Mouse (Mus musculus): ENCODE measurements around the gene Ppp6r2.

The Ppp6r2 gene

DNA sequence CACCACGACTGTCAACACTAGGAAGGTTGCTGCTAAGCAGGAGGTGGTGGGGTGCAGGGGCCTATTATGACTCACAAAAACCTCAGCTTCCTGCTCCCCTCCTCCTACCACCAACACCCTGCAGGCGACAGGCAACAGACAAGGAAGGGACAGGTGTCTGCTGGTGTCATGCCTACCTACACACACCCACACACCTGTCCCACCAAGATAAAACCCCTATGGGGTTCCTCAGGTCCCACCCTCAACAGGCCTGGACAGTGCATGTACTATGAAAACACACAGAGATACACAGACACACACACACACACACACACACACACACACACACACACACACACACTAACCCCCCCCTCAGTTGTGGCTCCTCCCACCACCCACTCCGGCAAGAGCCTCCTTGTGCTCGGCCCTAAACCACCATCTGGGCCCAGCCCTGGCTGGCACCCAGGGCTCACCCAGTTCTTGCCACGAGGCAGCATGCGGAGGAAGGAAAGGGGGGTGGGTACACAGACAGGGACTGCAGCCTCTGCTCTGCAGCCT lies 98.7 kb downstream of the Ppp6r2 start:
- peak; percentile 33 for DNase-seq (ENCODE audit: low spot score)

DNA sequence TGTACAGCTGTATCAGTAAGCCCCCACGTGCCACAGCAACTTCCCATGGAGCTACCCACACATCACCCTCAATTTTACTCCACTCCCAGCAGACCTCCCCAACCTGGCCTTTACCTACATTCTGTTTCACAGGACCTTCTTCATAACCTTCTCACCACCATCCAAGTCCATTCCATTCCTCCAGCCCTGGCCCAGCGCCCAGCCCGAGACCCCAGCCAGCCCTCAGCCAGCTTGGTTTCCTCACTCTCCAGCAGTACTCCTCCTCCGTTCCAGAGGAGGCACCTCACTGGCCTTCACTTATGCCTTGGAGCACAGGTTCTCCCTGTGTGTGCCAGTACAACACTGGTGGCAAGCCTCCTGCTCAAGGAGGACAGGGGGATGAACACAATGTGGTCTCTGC lies 102.0 kb downstream of the Ppp6r2 start:
- no peak for DNase-seq (ENCODE audit: low spot score)

DNA sequence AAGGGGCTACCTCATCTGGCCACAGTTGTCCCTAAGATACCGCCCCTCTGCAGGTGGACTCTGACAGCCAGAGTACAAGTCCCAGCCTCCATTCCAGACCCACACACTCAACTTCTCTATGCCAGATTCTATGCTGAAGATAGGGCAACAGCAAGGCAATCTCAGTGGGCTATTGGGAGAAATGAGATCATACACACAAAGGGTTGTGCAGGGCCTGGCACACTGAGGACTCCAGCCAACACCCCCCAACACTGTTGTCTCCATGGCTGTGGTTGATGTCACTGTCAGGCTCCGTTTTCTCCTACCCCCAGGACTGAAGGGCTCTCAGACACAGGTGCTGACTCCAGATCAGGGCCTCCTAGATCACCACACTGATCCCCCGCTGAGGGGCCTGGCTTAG lies 102.8 kb downstream of the Ppp6r2 start:
- DNase-seq (ENCODE audit: low spot score), result no peak

GRCm38 (mm10) chr15:89314511-89315189 lies 103.3 kb downstream of the Ppp6r2 start:
- peak; percentile 24 for DNase-seq (ENCODE audit: low spot score)

- peak; percentile 97 for DNase-seq (ENCODE audit: low spot score)
Measured at GRCm38 (mm10) chr15:89315190-89315731, 103.9 kb downstream of the Ppp6r2 start, which contains the start of gene Sbf1. Sbf1 (minus strand) TSS chr15:89315311.

- DNase-seq (ENCODE audit: low spot score), result no peak
Measured at GRCm38 (mm10) chr15:89316146-89316545, 104.8 kb downstream of the Ppp6r2 start.

DNA sequence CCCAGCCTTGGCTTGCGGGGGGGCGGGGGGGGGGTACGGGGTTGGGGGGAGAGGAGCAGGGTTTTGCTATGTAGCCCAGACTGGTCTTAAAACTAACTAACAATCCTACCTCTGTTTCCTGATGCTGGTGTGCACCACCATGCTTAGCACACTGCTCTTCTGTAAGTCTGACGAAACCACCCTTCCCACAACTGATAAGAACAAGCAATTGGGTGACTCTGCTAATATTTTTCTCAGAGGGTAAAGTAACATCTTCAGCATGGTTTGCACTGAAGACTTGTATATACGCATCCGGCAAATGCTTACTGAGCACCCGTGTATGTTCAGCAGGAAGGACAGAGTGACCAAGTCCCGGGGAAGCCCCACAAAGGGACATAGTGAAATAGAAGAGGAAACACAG lies 109.9 kb downstream of the Ppp6r2 start:
- DNase-seq (ENCODE audit: low spot score), result no peak

DNA sequence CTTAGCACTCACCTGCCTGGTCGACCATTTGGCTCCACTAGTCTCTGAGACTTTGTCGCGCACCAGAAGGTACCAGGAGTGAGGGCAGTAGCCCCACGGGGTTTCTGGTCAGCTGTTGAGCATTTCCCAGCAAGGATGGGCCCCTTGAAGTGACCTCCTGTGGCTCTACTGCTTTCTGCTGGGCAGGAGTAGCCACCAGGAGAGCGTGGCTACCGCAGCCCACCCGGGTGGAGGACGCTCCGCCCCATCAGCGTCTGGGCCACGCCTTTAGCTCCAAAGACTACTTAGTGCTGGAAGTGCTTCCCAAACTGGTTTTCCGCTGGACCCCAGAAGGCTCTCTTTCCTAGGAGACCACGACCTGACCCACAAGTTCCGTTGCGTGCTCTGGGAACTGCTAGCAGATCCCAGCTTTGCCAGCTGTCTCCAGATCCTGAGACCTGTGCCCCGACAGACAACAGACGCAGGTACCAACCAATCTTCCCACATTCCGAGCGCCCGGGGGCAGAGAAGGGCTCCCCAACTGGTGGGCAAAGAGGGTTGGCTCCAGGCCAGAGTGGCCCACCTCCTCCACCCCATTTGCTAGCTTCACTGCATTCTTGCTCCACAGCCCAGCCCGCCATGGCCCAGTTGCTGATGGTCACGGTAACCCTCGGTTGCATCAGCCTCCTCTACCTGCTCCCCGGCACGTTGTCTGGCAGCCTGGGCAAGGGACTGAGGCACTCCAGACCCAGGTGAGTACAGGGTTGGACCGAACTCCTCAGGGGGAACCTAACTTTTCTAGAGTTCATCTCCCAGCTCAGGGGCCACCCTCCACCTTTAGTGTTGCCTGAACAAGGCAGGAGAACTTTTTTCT lies 111.5 kb downstream of the Ppp6r2 start, which contains the start of gene Adm2:
Gene Adm2, plus strand, starts transcription at position 51 of the 853 bp plus-strand sequence.
- no peak for DNase-seq (ENCODE audit: low spot score)

- no peak for DNase-seq (ENCODE audit: low spot score)
Measured at GRCm38 (mm10) chr15:89323656-89324055, 112.3 kb downstream of the Ppp6r2 start.

DNA sequence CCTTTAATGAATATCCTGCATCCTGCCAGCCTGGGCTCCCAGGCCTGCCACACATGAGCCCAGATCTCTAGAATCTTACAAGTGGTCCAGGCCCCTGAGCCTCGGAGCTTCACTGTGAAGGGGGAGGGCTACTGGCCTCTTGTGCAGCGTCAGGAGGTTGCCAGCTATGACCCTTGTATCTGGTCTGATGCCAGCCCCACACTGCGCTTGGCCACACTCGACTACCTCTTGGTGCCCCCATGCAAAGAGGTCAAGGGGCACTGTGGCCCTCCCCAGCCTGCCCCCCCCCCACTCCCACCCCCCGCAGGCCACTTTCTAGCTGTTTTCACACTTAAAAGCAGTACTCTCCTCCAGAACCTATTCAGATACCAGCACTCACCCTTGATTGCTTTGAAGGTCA lies 115.1 kb downstream of the Ppp6r2 start:
- no peak for DNase-seq (ENCODE audit: low spot score)

DNA sequence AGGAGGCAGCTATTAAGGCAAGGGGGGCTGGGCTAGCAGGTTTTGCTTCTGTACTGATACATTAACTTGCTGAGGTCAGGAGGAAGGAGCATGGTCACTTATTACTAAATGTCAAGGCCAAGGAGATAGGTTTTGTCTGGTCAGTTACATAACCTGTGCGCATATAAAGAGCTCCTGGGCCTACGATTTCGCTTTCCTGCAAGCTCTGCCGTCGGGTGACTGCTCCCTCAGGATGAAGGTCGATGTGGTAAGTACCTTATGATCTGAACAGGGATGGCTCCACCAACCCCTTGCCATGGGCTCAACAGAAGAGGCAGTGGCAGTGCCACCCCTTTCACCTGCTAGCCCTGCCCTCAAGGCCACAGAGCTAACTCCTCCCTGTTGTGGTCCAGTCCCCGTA lies 122.9 kb downstream of the Ppp6r2 start, which contains the start of gene Miox:
Gene Miox, plus strand, starts transcription at position 128 of the 400 bp plus-strand sequence.
- no peak for DNase-seq (ENCODE audit: low spot score)

- DNase-seq (ENCODE audit: low spot score), result no peak
Measured at GRCm38 (mm10) chr15:89334774-89335537, 123.6 kb downstream of the Ppp6r2 start.

DNA sequence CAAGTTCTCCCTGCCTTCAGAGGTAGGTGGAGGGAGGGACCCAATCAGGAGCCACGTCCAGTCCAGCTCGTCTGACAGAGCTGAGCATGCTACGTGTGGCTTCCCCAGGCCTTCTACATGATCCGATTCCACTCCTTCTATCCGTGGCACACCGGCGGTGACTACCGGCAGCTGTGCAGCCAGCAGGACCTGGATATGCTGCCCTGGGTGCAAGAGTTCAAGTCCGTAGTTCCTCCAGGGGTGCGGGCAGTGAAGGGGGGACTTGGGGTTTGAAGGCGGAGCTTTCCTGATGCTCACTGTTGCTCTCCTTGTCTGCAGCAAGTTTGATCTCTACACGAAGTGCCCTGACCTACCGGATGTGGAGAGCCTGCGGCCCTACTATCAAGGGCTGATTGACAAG lies 125.1 kb downstream of the Ppp6r2 start:
- no peak for DNase-seq (ENCODE audit: low spot score)
